Mouse (Mus musculus) embryonic facial prominence, embryonic 15.5 days (tissue): ENCODE measurements at regions not wholly inside any gene's neighbourhood (a gene's known extent, or its start where the extent isn't known, plus 50 kb on each side); places are given as distances from the start of the nearest gene placed in this dataset.
A peak's percentile ranks its signal among the peaks of the same experiment; 100 is the strongest.

Experiments used
- ATAC-seq: fragments of 200-750 bp; cut with Nextera tagmentation; 2 replicates; pipeline ENCODE4 v1.8.0; 2017; ENCODE audit warnings: low read depth, moderate TSS enrichment; ENCODE audit not compliant: insufficient number of reproducible peaks, low FRiP score, low TSS enrichment
- H3K27ac ChIP-seq: fragments of 300-500 bp; sonication (generic); replicated peaks from 2 replicates; pipeline ENCODE4 v1.5.1; 2015; ENCODE audit warnings: mild to moderate bottlenecking, inconsistent platforms
- H3K27me3 ChIP-seq: fragments of 300-500 bp; sonication (generic); 2 replicates; pipeline ENCODE4 v1.6.1; 2015; ENCODE audit warnings: inconsistent platforms
- H3K36me3 ChIP-seq: fragments of 300-500 bp; sonication (generic); 2 replicates; pipeline ENCODE4 v1.6.1; 2015; ENCODE audit warnings: mild to moderate bottlenecking, inconsistent platforms
- H3K4me1 ChIP-seq: fragments of 300-500 bp; sonication (generic); 2 replicates; pipeline ENCODE4 v1.6.1; 2015; ENCODE audit warnings: inconsistent platforms
- H3K4me2 ChIP-seq: fragments of 300-500 bp; sonication (generic); replicated peaks from 2 replicates; pipeline ENCODE4 v1.6.1; 2015; ENCODE audit warnings: mild to moderate bottlenecking, inconsistent platforms
- H3K4me3 ChIP-seq: fragments of 300-500 bp; sonication (generic); replicated peaks from 2 replicates; pipeline ENCODE4 v1.5.1; 2015; ENCODE audit warnings: mild to moderate bottlenecking, inconsistent platforms
- H3K9ac ChIP-seq: fragments of 300-500 bp; sonication (generic); 2 replicates; pipeline ENCODE4 v1.6.1; 2015; ENCODE audit warnings: inconsistent platforms
- H3K9me3 ChIP-seq: fragments of 300-500 bp; sonication (generic); replicated peaks from 2 replicates; pipeline ENCODE4 v1.6.1; 2016; ENCODE audit warnings: inconsistent platforms
- WGBS: fragments of 180-500 bp; shearing (Covaris S2); methylation state at CpG from one replicate; pipeline ENCODE4 v1.1.7; 2015; 5-methylcytosine and 5-hydroxymethylcytosine counted together

GRCm38 (mm10) chr4:74847332-74848053 lies 430.6 kb downstream of the Dmac1 start:
- no peak overlapping the region for H3K27ac ChIP-seq
- WGBS, result 47% methylated on average over 4 of the region's 4 CpGs

DNA sequence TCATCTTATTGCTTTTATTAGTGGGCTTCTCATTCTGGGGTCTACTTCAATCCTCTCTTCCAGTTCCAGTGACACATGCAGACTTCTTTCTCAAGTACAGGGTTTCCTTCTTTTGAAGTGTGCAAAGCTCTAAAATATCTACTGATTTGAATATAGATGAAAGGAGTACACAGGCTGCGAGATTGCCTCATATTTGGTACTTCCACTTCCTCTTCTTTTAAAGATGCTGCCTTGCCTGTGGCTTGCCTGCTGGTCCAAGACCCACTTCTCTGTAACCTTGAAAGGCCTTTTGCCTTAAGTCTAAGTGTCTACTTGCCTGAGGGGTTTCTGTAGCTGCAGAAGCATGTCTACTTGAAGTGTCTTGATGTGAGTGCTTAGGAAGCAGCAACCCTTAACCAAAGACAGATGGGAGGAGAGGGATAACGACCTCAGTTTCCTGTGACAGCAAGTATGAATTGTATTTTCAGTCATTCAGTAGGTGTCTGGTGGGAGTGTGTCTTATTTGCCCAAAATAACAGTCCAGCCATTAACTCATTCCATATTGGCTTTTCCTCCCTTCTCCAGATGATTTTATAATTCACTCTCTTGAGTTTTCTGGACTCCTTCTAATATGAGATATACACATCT lies 479.8 kb downstream of the Dmac1 start:
- H3K4me2 ChIP-seq, result no peak overlapping the region
- H3K27ac ChIP-seq, result no peak overlapping the region
- no peak overlapping the region for H3K9ac ChIP-seq
- no peaks in the 10 kb centered on the region for H3K9me3 ChIP-seq
- 35% methylated on average over 2 of the region's 2 CpGs for WGBS
- no peak for ATAC-seq
- H3K36me3 ChIP-seq, result no peaks in the 10 kb centered on the region
- H3K4me3 ChIP-seq, result no peak overlapping the region
- H3K27me3 ChIP-seq, result no peaks in the 10 kb centered on the region
- no peaks in the 10 kb centered on the region for H3K4me1 ChIP-seq

More at GRCm38 (mm10) chr4:74847332-74848053, 430.6 kb downstream of the Dmac1 start:
- H3K36me3 ChIP-seq, result no peaks in the 10 kb centered on the region
- peak; percentile 54; the same call in 1 of the 2 replicates for ATAC-seq
- H3K27me3 ChIP-seq, result no peaks in the 10 kb centered on the region
- no peak overlapping the region for H3K9ac ChIP-seq
- no peaks in the 10 kb centered on the region for H3K4me1 ChIP-seq
- H3K4me3 ChIP-seq, result no peak overlapping the region
- H3K4me2 ChIP-seq, result no peak overlapping the region
- no peaks in the 10 kb centered on the region for H3K9me3 ChIP-seq

DNA sequence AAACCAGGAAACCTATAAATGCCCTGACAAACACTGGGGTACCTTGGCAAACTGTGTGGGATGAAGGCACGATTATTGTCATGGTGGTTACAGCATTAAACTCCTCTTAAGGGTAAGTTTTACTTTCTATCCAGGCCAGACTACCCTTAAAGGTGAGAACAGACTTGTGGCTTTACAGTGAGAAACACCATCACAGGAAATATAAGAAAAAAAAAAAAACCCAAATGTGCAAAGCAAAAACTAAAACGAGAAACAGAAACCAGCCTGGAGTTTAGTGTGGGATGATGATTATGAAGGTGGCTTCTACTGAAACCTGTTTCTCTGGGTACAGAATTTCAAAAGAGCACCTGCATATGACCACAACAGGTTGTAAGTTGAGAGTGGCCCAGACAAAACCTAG lies 480.6 kb downstream of the Dmac1 start:
- no peak for ATAC-seq
- 65% methylated on average over 2 of the region's 2 CpGs for WGBS
- no peaks in the 10 kb centered on the region for H3K36me3 ChIP-seq

GRCm38 (mm10) chr4:74796676-74797075 lies 481.4 kb downstream of the Dmac1 start:
- Histone ChIP-seq H3K27ac (no peak overlapping the region), H3K4me2 (no peak overlapping the region), H3K9me3 (no peaks in the 10 kb centered on the region), H3K4me3 (no peak overlapping the region), H3K36me3 (no peaks in the 10 kb centered on the region), H3K4me1 (no peaks in the 10 kb centered on the region), H3K9ac (no peak overlapping the region), H3K27me3 (no peaks in the 10 kb centered on the region)
- no peak for ATAC-seq

More for the DNA sequence above, 480.6 kb downstream of the Dmac1 start:
- Histone ChIP-seq H3K4me2 (no peak overlapping the region), H3K4me3 (no peak overlapping the region), H3K9ac (no peak overlapping the region), H3K27ac (no peak overlapping the region), H3K27me3 (no peaks in the 10 kb centered on the region), H3K9me3 (no peaks in the 10 kb centered on the region), H3K4me1 (no peaks in the 10 kb centered on the region)

GRCm38 (mm10) chr4:74747985-74748384 lies 505.7 kb downstream of the Kdm4c start:
- Histone ChIP-seq H3K4me2 (no peak overlapping the region), H3K27ac (0 out of 2 replicates have a peak overlapping the region, but pooled peaks have one; percentile 17), H3K4me3 (no peak overlapping the region), H3K27me3 (no peaks in the 10 kb centered on the region), H3K9ac (no peak overlapping the region), H3K36me3 (no peaks in the 10 kb centered on the region), H3K9me3 (no peaks in the 10 kb centered on the region), H3K4me1 (no peaks in the 10 kb centered on the region)
- ATAC-seq, result no peak
- 12% methylated on average over 2 of the region's 2 CpGs for WGBS

DNA sequence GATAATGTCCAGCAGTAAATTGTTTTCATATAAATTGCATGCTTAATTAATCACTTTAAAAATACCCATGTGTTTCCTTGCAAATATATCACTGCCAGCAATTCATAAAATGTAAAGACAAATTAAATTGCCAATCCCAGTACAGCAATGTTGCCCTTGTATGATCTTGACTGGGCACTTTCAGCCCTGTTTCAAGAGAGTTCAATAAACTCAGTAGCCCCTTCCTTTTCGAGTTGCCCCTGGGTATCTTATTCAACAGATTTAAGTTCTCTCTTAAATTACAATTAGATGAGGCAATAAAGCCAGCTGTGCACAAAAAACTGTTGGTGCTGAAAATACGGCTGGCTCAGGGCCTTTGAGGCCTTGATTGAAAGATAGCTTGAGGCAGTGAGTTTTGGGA lies 497.3 kb downstream of the Kdm4c start:
- H3K9me3 ChIP-seq, result no peaks in the 10 kb centered on the region
- H3K9ac ChIP-seq, result no peak overlapping the region
- H3K4me2 ChIP-seq, result no peak overlapping the region
- H3K36me3 ChIP-seq, result no peaks in the 10 kb centered on the region
- H3K4me1 ChIP-seq, result no peaks in the 10 kb centered on the region
- H3K27me3 ChIP-seq, result no peaks in the 10 kb centered on the region
- H3K4me3 ChIP-seq, result no peak overlapping the region
- WGBS, result 28% methylated on average over 2 of the region's 2 CpGs
- no peak for ATAC-seq
- H3K27ac ChIP-seq, result no peak overlapping the region
